Mouse (Mus musculus): ENCODE measurements around the gene Atg5.
A peak's percentile ranks its signal among the peaks of the same experiment; 100 is the strongest.
"Not testable (repeated sequence)": the region's sequence is repeated elsewhere in the genome, so short reads cannot be mapped to it uniquely, and the experiment has no call there.

The Atg5 gene

GRCm38 (mm10) chr10:44315276-44315675, 47.1 kb downstream of the Atg5 start:
- DNase-seq (ENCODE audit: low read depth, low spot score): no peak

GRCm38 (mm10) chr10:44316280-44317270, 48.4 kb downstream of the Atg5 start:
- DNase-seq (ENCODE audit: low read depth, low spot score): no peak

- DNase-seq (ENCODE audit: low read depth, low spot score): peak; percentile 27
These were observed 54.0 kb downstream of the Atg5 start for GRCm38 (mm10) chr10:44322166-44322565.

- no peak for DNase-seq (ENCODE audit: low read depth, low spot score)
These were observed 55.1 kb downstream of the Atg5 start for GRCm38 (mm10) chr10:44323070-44323775.

GRCm38 (mm10) chr10:44323836-44324235, 55.7 kb downstream of the Atg5 start:
- DNase-seq (ENCODE audit: low read depth, low spot score): no peak

GRCm38 (mm10) chr10:44325551-44326500, 57.7 kb downstream of the Atg5 start:
- DNase-seq (ENCODE audit: low read depth, low spot score): no peak

- DNase-seq (ENCODE audit: low read depth, low spot score): no peak
These were observed 58.9 kb downstream of the Atg5 start for GRCm38 (mm10) chr10:44327057-44327456.

GRCm38 (mm10) chr10:44328347-44328746, 60.2 kb downstream of the Atg5 start:
- peak; percentile 65 for DNase-seq (ENCODE audit: low read depth, low spot score)

GRCm38 (mm10) chr10:44330717-44331116, 62.6 kb downstream of the Atg5 start:
- peak; percentile 70 for DNase-seq (ENCODE audit: low read depth, low spot score)

GRCm38 (mm10) chr10:44331469-44331868, 63.3 kb downstream of the Atg5 start:
- DNase-seq (ENCODE audit: low read depth, low spot score): no peak

GRCm38 (mm10) chr10:44332656-44333055, 64.5 kb downstream of the Atg5 start:
- DNase-seq (ENCODE audit: low read depth, low spot score): not testable (repeated sequence)

GRCm38 (mm10) chr10:44336641-44337382, 68.7 kb downstream of the Atg5 start:
- DNase-seq (ENCODE audit: low read depth, low spot score): not testable (repeated sequence)

GRCm38 (mm10) chr10:44338571-44338970, 70.4 kb downstream of the Atg5 start:
- DNase-seq (ENCODE audit: low read depth, low spot score): no peak

GRCm38 (mm10) chr10:44339326-44339725, 71.2 kb downstream of the Atg5 start:
- DNase-seq (ENCODE audit: low read depth, low spot score): peak; percentile 28

- no peak for DNase-seq (ENCODE audit: low read depth, low spot score)
These were observed 72.8 kb downstream of the Atg5 start for GRCm38 (mm10) chr10:44340928-44341327.

- peak; percentile 19 for DNase-seq (ENCODE audit: low read depth, low spot score)
These were observed 73.8 kb downstream of the Atg5 start for GRCm38 (mm10) chr10:44341826-44342521.

- no peak for DNase-seq (ENCODE audit: low read depth, low spot score)
These were observed 75.2 kb downstream of the Atg5 start for GRCm38 (mm10) chr10:44343351-44343750.

- DNase-seq (ENCODE audit: low read depth, low spot score): no peak
These were observed 79.5 kb downstream of the Atg5 start for GRCm38 (mm10) chr10:44347549-44348172.

Data from A20 (cell line).